Mouse (Mus musculus) layer of hippocampus, adult 2 months (tissue): Measurements from ENCODE around the gene Frmd4a. TPM values are rescaled to one million over a fixed set of nuclear protein-coding genes. Genes with fewer than 3 reads are reported as not detected.

Source experiments
- DNase-seq, 2 experiments: peaks; one replicate each; pipeline ENCODE4 v3.0.0; 2022; ENCODE audit warnings: low spot score in 2 of 2
- H3K27ac ChIP-seq: fragments of 200-600 bp; 2 replicates; pipeline ENCODE4 v1.8.1; 2022
- H3K4me3 ChIP-seq: fragments of 200-600 bp; 2 replicates; pipeline ENCODE4 v1.8.1; 2022; ENCODE audit warnings: mild to moderate bottlenecking
- CTCF ChIP-seq: fragments of 200-600 bp; conservative IDR thresholded peaks from 2 replicates; pipeline ENCODE4 v1.8.1; 2022; ENCODE audit warnings: antibody characterized with exemption, mild to moderate bottlenecking, moderate library complexity
- total RNA-seq, 2 experiments: library from RNA; stranded (reverse); gene quantifications; 2 replicates each; pipeline ENCODE4 v1.2.3; 2021

Gene Frmd4a
- total RNA-seq, 2 experiments from 2014 or later, result 69.1 to 82.3 TPM

DNA sequence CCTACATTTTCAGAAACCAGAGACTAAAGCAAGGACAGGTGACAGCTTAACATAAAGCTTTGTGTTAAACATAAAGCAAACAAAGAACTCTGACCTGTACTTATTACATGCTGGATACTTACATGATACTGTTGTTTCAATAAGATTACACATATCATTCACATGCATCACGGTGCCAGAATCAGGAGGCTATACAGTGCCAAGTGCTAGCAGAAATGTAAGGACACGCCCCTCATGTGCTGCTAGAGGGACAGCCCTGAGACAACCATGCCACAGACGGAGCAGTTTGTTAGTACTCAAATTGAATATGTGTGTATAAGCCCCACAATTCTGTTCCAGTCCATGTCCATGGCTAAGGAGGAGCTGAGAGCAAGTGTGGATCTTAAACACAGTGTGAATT, 620.7 kb downstream of the Frmd4a start:
- H3K27ac ChIP-seq, result no peak overlapping the region
- H3K4me3 ChIP-seq, result no peak overlapping the region
- no peak for DNase-seq
- TF ChIP-seq CTCF, result no peak

- TF ChIP-seq CTCF, result no peak
- H3K4me3 ChIP-seq, result no peak overlapping the region
- H3K27ac ChIP-seq, result no peak overlapping the region
- DNase-seq, result no peak
These were observed 627.5 kb downstream of the Frmd4a start for GRCm38 (mm10) chr2:4645066-4645465.

DNA sequence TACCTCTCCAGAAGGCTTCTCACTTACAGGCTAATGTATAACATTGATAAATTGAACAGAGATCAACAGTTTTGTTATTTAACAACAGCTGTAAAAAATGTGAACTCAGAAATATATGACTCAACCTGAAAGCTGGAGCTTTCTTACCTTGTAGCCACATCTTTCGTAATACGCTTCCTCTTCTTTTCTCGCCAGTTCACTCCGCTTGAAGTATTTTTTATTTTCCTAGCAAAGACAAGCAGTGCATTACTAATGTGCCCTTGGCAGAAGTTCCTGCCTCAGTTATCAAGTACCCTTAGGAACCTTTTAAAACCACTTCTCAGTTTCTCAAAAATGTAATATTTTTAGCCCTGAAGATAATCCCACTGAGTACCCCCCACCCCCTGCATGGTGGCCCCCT, 630.6 kb downstream of the Frmd4a start:
- Histone ChIP-seq H3K27ac (no peak overlapping the region), H3K4me3 (no peak overlapping the region)
- TF ChIP-seq CTCF, result no peak
- no peak for DNase-seq

DNA sequence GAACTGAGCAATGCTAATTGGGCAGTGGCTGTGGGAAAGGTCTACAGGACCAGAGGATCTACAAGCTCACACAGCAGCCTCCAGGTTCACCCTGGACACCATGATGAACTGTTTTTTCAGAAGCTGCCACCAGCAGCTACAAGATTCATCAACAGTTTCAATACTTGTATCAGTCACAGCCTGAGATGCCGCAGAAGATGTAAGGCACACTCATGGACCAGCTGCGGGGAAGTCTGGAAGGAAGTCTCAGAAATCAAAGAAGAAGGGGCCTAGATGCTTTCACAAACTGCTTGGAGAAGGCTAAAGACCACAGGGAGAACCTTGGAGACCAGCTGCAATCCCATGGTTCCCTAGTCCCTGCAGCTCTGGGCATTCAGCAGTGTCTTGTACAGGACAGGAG, 632.1 kb downstream of the Frmd4a start:
- TF ChIP-seq CTCF, result no peak

DNA sequence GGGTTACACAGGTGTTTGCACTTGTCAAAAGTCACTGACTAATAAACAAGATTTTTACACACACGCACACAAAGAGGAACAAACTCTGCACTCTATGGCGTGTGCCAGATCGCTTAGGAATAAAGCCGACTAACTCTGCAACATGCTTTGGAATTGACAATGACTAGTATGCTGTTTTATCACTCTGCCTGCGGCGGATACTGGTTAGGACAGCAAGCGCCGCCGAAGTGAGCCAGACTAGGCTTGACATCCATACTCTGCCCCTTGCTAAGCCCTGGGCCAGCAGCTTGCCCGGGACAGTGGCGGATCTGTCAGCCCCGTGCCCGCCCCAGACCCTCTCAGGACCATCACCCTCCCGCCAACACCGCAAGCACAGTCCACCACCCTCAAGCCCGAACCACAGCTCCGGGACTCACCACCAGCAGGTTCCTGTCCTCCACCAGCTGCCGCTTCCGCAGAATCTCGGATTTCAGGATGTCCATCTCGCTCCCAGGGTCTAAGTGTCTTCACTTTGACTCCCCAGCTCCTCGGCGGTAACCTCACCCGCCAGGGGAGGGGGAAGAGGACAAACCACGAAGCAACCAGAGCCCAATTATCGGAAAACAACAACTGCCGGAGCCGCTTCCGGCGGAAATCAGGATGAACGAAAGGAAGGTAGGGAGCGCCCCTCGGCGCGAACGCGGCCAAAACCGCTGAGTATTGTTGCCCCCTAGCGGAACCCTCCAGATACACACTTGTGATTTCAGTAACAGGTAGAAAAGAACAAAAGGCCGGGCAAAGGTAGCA, 634.2 kb downstream of the Frmd4a start, which contains the start of gene Prpf18:
Gene Prpf18 (minus strand): TSS at position 614 of the 786 bp plus-strand sequence.
- peak; percentile 86 to 92 for DNase-seq
- peak within 1 kb of the TSS; percentile 83 for H3K4me3 ChIP-seq
- TF ChIP-seq CTCF, result peak; percentile 89
- H3K27ac ChIP-seq, result peak within 1 kb of the TSS; percentile 86

More for the DNA sequence above, 632.1 kb downstream of the Frmd4a start:
- no peak overlapping the region for H3K27ac ChIP-seq
- DNase-seq, result no peak
- no peak overlapping the region for H3K4me3 ChIP-seq

DNA sequence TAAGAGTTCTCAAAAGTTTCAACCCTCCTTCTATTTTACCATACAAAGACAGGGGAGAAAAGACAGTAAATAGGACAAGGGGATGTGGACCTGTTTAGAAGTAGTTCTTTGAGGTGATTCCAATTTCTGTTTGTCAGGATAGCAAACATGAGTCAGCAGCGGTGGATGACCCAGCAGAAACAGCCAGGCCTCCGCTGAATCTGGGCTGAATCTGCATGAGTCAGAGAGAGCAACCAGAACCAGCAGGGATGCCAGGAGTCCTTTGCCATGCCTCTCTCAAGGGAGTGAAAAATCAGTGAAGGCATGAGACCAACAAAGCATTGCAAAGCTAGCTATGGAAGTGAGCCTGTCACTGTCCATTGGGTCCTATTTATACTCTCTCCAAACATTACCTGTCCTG, 643.2 kb downstream of the Frmd4a start:
- no peak for TF ChIP-seq CTCF
- no peak overlapping the region for H3K27ac ChIP-seq
- DNase-seq, result no peak
- H3K4me3 ChIP-seq, result no peak overlapping the region
